Mouse (Mus musculus) midbrain, embryonic 16.5 days (tissue): ENCODE measurements around the gene Olfr808. TPM values are rescaled to one million over a fixed set of nuclear protein-coding genes. Genes with fewer than 3 reads are reported as not detected.

Experiments
- ATAC-seq: fragments of 200-750 bp; cut with Nextera tagmentation; 2 replicates; pipeline ENCODE4 v1.8.0; 2017; ENCODE audit warnings: moderate TSS enrichment
- H3K27ac ChIP-seq: fragments of 300-500 bp; sonication (generic); 2 replicates; pipeline ENCODE4 v1.5.1; 2014; ENCODE audit warnings: mild to moderate bottlenecking, low read length, mixed read lengths
- H3K27me3 ChIP-seq: fragments of 300-500 bp; sonication (generic); 2 replicates; pipeline ENCODE4 v1.6.1; 2014; ENCODE audit warnings: low read depth, low read length, mixed read lengths; ENCODE audit not compliant: control insufficient read depth, insufficient read depth
- H3K36me3 ChIP-seq: fragments of 300-500 bp; sonication (generic); 2 replicates; pipeline ENCODE4 v1.6.1; 2014; ENCODE audit warnings: mild to moderate bottlenecking, low read length, moderate library complexity, mixed read lengths; ENCODE audit not compliant: control insufficient read depth, insufficient read depth
- H3K4me1 ChIP-seq: fragments of 300-500 bp; sonication (generic); 2 replicates; pipeline ENCODE4 v1.6.1; 2014; ENCODE audit warnings: mild to moderate bottlenecking, low read length, mixed read lengths; ENCODE audit not compliant: control insufficient read depth, insufficient read depth
- H3K4me2 ChIP-seq: fragments of 300-500 bp; sonication (generic); 2 replicates; pipeline ENCODE4 v1.6.1; 2014; ENCODE audit warnings: mild to moderate bottlenecking, low read length, mixed read lengths
- H3K4me3 ChIP-seq: fragments of 300-500 bp; sonication (generic); 2 replicates; pipeline ENCODE4 v1.5.1; 2014; ENCODE audit warnings: low read depth, mild to moderate bottlenecking, low read length, moderate library complexity, mixed read lengths
- H3K9ac ChIP-seq: fragments of 300-500 bp; sonication (generic); 2 replicates; pipeline ENCODE4 v1.6.1; 2014; ENCODE audit warnings: low read depth, low read length, mixed read lengths
- H3K9me3 ChIP-seq: fragments of 300-500 bp; sonication (generic); replicated peaks from 2 replicates; pipeline ENCODE4 v1.6.1; 2014; ENCODE audit warnings: mild to moderate bottlenecking, low read length, mixed read lengths; ENCODE audit not compliant: control insufficient read depth, poor library complexity, severe bottlenecking
- WGBS: fragments of 180-500 bp; shearing (Covaris S2); extraction: QIAGEN DNeasy Blood & Tissue Kit; methylation state at CpG from one replicate; pipeline ENCODE4 v1.1.7; 2014; 5-methylcytosine and 5-hydroxymethylcytosine counted together
- polyA plus RNA-seq: library from polyadenylated mRNA; unstranded; fragments of >200 nt; fragmentation: Nextera tagmentation; extraction: Ambion mirVana; gene quantifications from 2 replicates; pipeline ENCODE4 v1.2.1, GENCODE M21; 2015

Gene Olfr808
- polyA plus RNA-seq = not detected in 2 replicates

- Histone ChIP-seq H3K27ac (no peak within 1 kb of the TSS), H3K4me2 (no peak within 1 kb of the TSS), H3K9ac (no peak within 1 kb of the TSS), H3K27me3 (no peaks in the 10 kb centered on the region), H3K9me3 (no peaks in the 10 kb centered on the region), H3K4me1 (no peaks in the 10 kb centered on the region), H3K36me3 (no peaks in the 10 kb centered on the region), H3K4me3 (no peak within 1 kb of the TSS)
- no peak for ATAC-seq
- WGBS = 98% methylated on average over 1 of the region's 1 CpGs
These were observed at the start of gene Olfr808 for GRCm38 (mm10) chr10:129765182-129765581. Gene Olfr808 (plus strand): TSS chr10:129765482.

GRCm38 (mm10) chr10:129729275-129729674 lies 36.0 kb upstream of the Olfr808 start, which contains the start of gene Olfr805:
Gene Olfr805 (minus strand): TSS chr10:129729375.
- H3K36me3 ChIP-seq = no peaks in the 10 kb centered on the region
- H3K9ac ChIP-seq = no peak within 1 kb of the TSS
- H3K27ac ChIP-seq = no peak within 1 kb of the TSS
- no peaks in the 10 kb centered on the region for H3K27me3 ChIP-seq
- 95% methylated on average over 2 of the region's 2 CpGs for WGBS
- H3K9me3 ChIP-seq = no peaks in the 10 kb centered on the region
- no peak within 1 kb of the TSS for H3K4me3 ChIP-seq
- no peak within 1 kb of the TSS for H3K4me2 ChIP-seq
- ATAC-seq = no peak
- H3K4me1 ChIP-seq = no peaks in the 10 kb centered on the region

GRCm38 (mm10) chr10:129741821-129742220 lies 23.5 kb upstream of the Olfr808 start, which contains the start of gene Olfr806:
Gene Olfr806 (minus strand): TSS chr10:129741921.
- no peaks in the 10 kb centered on the region for H3K27me3 ChIP-seq
- H3K27ac ChIP-seq = no peak within 1 kb of the TSS
- no peaks in the 10 kb centered on the region for H3K36me3 ChIP-seq
- H3K4me3 ChIP-seq = no peak within 1 kb of the TSS
- H3K9me3 ChIP-seq = no peaks in the 10 kb centered on the region
- no peak within 1 kb of the TSS for H3K9ac ChIP-seq
- ATAC-seq = no peak
- no peaks in the 10 kb centered on the region for H3K4me1 ChIP-seq
- no peak within 1 kb of the TSS for H3K4me2 ChIP-seq

GRCm38 (mm10) chr10:129757693-129758092 lies 7.6 kb upstream of the Olfr808 start, which contains the start of gene Olfr807:
Gene Olfr807 (minus strand): TSS chr10:129757793.
- no peak within 1 kb of the TSS for H3K4me3 ChIP-seq
- 85% methylated on average over 1 of the region's 1 CpGs for WGBS

GRCm38 (mm10) chr10:129774338-129774737 lies 9.1 kb downstream of the Olfr808 start, which contains the start of gene Olfr809:
Gene Olfr809 (plus strand): TSS chr10:129774638.
- no peak for ATAC-seq

More at GRCm38 (mm10) chr10:129757693-129758092, 7.6 kb upstream of the Olfr808 start, which contains the start of gene Olfr807:
- Histone ChIP-seq H3K4me1 (no peaks in the 10 kb centered on the region), H3K27me3 (no peaks in the 10 kb centered on the region), H3K4me2 (no peak within 1 kb of the TSS), H3K9ac (no peak within 1 kb of the TSS), H3K27ac (no peak within 1 kb of the TSS), H3K36me3 (no peaks in the 10 kb centered on the region), H3K9me3 (no peaks in the 10 kb centered on the region)
- no peak for ATAC-seq

GRCm38 (mm10) chr10:129778123-129778522 lies 12.8 kb downstream of the Olfr808 start:
- Histone ChIP-seq H3K4me3 (no peak overlapping the region), H3K36me3 (no peaks in the 10 kb centered on the region), H3K9me3 (no peaks in the 10 kb centered on the region), H3K4me1 (no peaks in the 10 kb centered on the region), H3K9ac (no peak overlapping the region), H3K4me2 (no peak overlapping the region), H3K27ac (no peak overlapping the region), H3K27me3 (no peaks in the 10 kb centered on the region)
- no peak for ATAC-seq

More at GRCm38 (mm10) chr10:129774338-129774737, 9.1 kb downstream of the Olfr808 start, which contains the start of gene Olfr809:
- Histone ChIP-seq H3K27me3 (no peaks in the 10 kb centered on the region), H3K4me3 (no peak within 1 kb of the TSS), H3K9me3 (no peaks in the 10 kb centered on the region), H3K9ac (no peak within 1 kb of the TSS), H3K4me2 (no peak within 1 kb of the TSS), H3K36me3 (no peaks in the 10 kb centered on the region), H3K4me1 (no peaks in the 10 kb centered on the region), H3K27ac (no peak within 1 kb of the TSS)

- H3K36me3 ChIP-seq = no peaks in the 10 kb centered on the region
- no peak for ATAC-seq
- H3K9me3 ChIP-seq = no peaks in the 10 kb centered on the region
- H3K9ac ChIP-seq = no peak within 1 kb of the TSS
- H3K4me1 ChIP-seq = no peaks in the 10 kb centered on the region
- no peak within 1 kb of the TSS for H3K27ac ChIP-seq
- H3K4me3 ChIP-seq = no peak within 1 kb of the TSS
- no peak within 1 kb of the TSS for H3K4me2 ChIP-seq
- no peaks in the 10 kb centered on the region for H3K27me3 ChIP-seq
These were observed 29.5 kb downstream of the Olfr808 start, which contains the start of gene Olfr810 for GRCm38 (mm10) chr10:129794817-129795216. Gene Olfr810 (minus strand): TSS chr10:129794917.

DNA sequence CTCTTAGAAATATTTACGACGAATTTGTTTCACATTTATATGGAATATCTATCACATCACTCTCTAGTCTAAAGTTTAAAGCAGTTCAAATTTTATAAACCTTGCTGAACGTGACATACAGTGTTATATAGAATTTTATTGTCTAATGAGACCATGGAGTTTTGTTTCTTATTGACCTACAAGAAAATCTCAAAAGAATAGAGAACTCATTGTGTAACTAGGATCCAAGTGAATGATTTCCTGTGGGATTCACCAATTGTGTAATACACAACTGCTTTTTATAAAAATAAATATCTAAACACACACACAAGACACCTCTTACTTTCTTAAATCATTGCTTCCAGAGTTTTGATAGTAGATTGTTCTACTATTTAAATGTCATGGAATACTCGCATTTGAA lies 39.0 kb downstream of the Olfr808 start, which contains the start of gene Olfr811:
Gene Olfr811, minus strand, starts transcription at position 101 of the 400 bp plus-strand sequence.
- no peak within 1 kb of the TSS for H3K4me3 ChIP-seq
- no peaks in the 10 kb centered on the region for H3K9me3 ChIP-seq
- no peaks in the 10 kb centered on the region for H3K27me3 ChIP-seq
- no peaks in the 10 kb centered on the region for H3K4me1 ChIP-seq
- H3K27ac ChIP-seq = no peak within 1 kb of the TSS
- ATAC-seq = no peak
- H3K9ac ChIP-seq = no peak within 1 kb of the TSS
- H3K36me3 ChIP-seq = no peaks in the 10 kb centered on the region
- 86% methylated on average over 4 of the region's 4 CpGs for WGBS
- no peak within 1 kb of the TSS for H3K4me2 ChIP-seq
